Mouse (Mus musculus) MEL (cell line): ENCODE data around the gene Cd180. TPM values are rescaled to one million over a fixed set of nuclear protein-coding genes. Genes with fewer than 3 reads are reported as not detected.

Experiments
- DNase-seq: peaks from one replicate; pipeline ENCODE4 v3.0.0; 2011; ENCODE audit warnings: low read depth, low spot score
- H3K27ac ChIP-seq: 2 replicates; pipeline ENCODE4 v1.5.1; 2012; ENCODE audit warnings: low read depth, mild to moderate bottlenecking, control low read depth, low read length, moderate library complexity; ENCODE audit not compliant: control insufficient read depth
- H3K27me3 ChIP-seq, 2 experiments: fragments of 150-350 bp in 1 of 2; sonication (generic) in 1 of 2; 2 replicates each; pipeline ENCODE4 v1.6.1; 2012; ENCODE audit warnings: low read length in 2 of 2, mild to moderate bottlenecking in 2 of 2, improper control_type of control experiment in 1 of 2, moderate library complexity in 1 of 2; ENCODE audit not compliant: insufficient read depth in 2 of 2, control insufficient read depth in 1 of 2
- H3K36me3 ChIP-seq, 2 experiments: 2 replicates each; pipeline ENCODE4 v1.6.1; 2012 to 2014; ENCODE audit warnings: low read length in 2 of 2, improper control_type of control experiment in 1 of 2, inconsistent platforms in 1 of 2, mild to moderate bottlenecking in 1 of 2; ENCODE audit not compliant: insufficient read depth in 2 of 2, control insufficient read depth in 1 of 2
- H3K4me1 ChIP-seq, 2 experiments: fragments of 150-350 bp in 1 of 2; sonication (generic) in 1 of 2; 2 replicates each; pipeline ENCODE4 v1.6.1; 2012; ENCODE audit warnings: low read length in 2 of 2, improper control_type of control experiment in 1 of 2, mild to moderate bottlenecking in 1 of 2; ENCODE audit not compliant: insufficient read depth in 2 of 2, control insufficient read depth in 1 of 2
- H3K4me3 ChIP-seq, 2 experiments: fragments of 150-350 bp in 1 of 2; sonication (generic) in 1 of 2; 2 replicates each; pipeline ENCODE4 v1.5.1; 2012; ENCODE audit warnings: low read depth in 2 of 2, low read length in 2 of 2, mild to moderate bottlenecking in 2 of 2, moderate library complexity in 2 of 2, control low read depth in 1 of 2, improper control_type of control experiment in 1 of 2; ENCODE audit not compliant: control insufficient read depth in 1 of 2, insufficient read depth in 1 of 2
- H3K79me2 ChIP-seq: 2 replicates; pipeline ENCODE4 v1.6.1; 2012; ENCODE audit warnings: mild to moderate bottlenecking, low read length, moderate library complexity; ENCODE audit not compliant: control insufficient read depth, poor library complexity, insufficient read depth
- H3K9ac ChIP-seq: 2 replicates; pipeline ENCODE4 v1.6.1; 2012; ENCODE audit warnings: low read depth, mild to moderate bottlenecking, control low read depth, low read length, moderate library complexity; ENCODE audit not compliant: control insufficient read depth, poor library complexity, severe bottlenecking
- H3K9me3 ChIP-seq: fragments of 150-350 bp; sonication (generic); replicated peaks from 2 replicates; pipeline ENCODE4 v1.6.1; 2012; ENCODE audit warnings: mild to moderate bottlenecking, low read length, improper control_type of control experiment, moderate library complexity; ENCODE audit not compliant: insufficient read depth
- BHLHE40 ChIP-seq: IDR thresholded peaks from 2 replicates; pipeline ENCODE4 v1.6.1; 2012; ENCODE audit warnings: low read depth, mild to moderate bottlenecking, inconsistent platforms, low read length, improper control_type of control experiment, borderline replicate concordance
- CHD1 ChIP-seq: IDR thresholded peaks from 2 replicates; pipeline ENCODE4 v1.6.1; 2012; ENCODE audit warnings: low read depth, mild to moderate bottlenecking, inconsistent platforms, low read length, improper control_type of control experiment
- CHD2 ChIP-seq: IDR thresholded peaks from 2 replicates; pipeline ENCODE4 v1.6.1; 2011; ENCODE audit warnings: low read length, improper control_type of control experiment
- CTCF ChIP-seq, 3 experiments: IDR thresholded peaks in 2 of 3; conservative IDR thresholded peaks in 1 of 3; 2 replicates each; pipeline ENCODE4 v1.5.1; 2011 to 2012; ENCODE audit warnings: low read length in 3 of 3, low read depth in 2 of 3, mild to moderate bottlenecking in 2 of 3, improper control_type of control experiment in 1 of 3, inconsistent platforms in 1 of 3, mixed read lengths in 1 of 3, moderate library complexity in 1 of 3; ENCODE audit not compliant: control insufficient read depth in 1 of 3, insufficient read depth in 1 of 3, poor library complexity in 1 of 3, severe bottlenecking in 1 of 3
- E2F4 ChIP-seq: IDR thresholded peaks from 2 replicates; pipeline ENCODE4 v1.6.1; 2011; ENCODE audit warnings: low read depth, low read length, improper control_type of control experiment, borderline replicate concordance
- ELF1 ChIP-seq: IDR thresholded peaks from 2 replicates; pipeline ENCODE4 v1.6.1; 2014; ENCODE audit warnings: low read depth, mild to moderate bottlenecking, inconsistent platforms, low read length, improper control_type of control experiment, moderate library complexity
- EP300 ChIP-seq, 2 experiments: IDR thresholded peaks; 2 replicates each; pipeline ENCODE4 v1.6.1; 2011; ENCODE audit warnings: improper control_type of control experiment in 2 of 2, low read length in 2 of 2, low read depth in 1 of 2, mild to moderate bottlenecking in 1 of 2
- ETS1 ChIP-seq: IDR thresholded peaks from 2 replicates; pipeline ENCODE4 v1.6.1; 2012; ENCODE audit warnings: low read depth, mild to moderate bottlenecking, inconsistent platforms, low read length, improper control_type of control experiment, moderate library complexity
- GABPA ChIP-seq: IDR thresholded peaks from 2 replicates; pipeline ENCODE4 v1.6.1; 2012; ENCODE audit warnings: low read depth, mild to moderate bottlenecking, inconsistent platforms, low read length, improper control_type of control experiment, moderate library complexity
- GATA1 ChIP-seq: IDR thresholded peaks from 2 replicates; pipeline ENCODE4 v1.6.1; 2011; ENCODE audit warnings: low read depth, low read length, improper control_type of control experiment
- HCFC1 ChIP-seq: IDR thresholded peaks from 2 replicates; pipeline ENCODE4 v1.6.1; 2012; ENCODE audit warnings: low read depth, mild to moderate bottlenecking, inconsistent platforms, low read length, improper control_type of control experiment, moderate library complexity
- JUND ChIP-seq: IDR thresholded peaks from 2 replicates; pipeline ENCODE4 v1.6.1; 2011; ENCODE audit warnings: low read depth, mild to moderate bottlenecking, improper control_type of control experiment, low read length
- KAT2A ChIP-seq: conservative IDR thresholded peaks from 2 replicates; pipeline ENCODE4 v1.6.1; 2012; ENCODE audit warnings: low read depth, low read length, improper control_type of control experiment, inconsistent platforms
- MAFK ChIP-seq: IDR thresholded peaks from 2 replicates; pipeline ENCODE4 v1.6.1; 2011; ENCODE audit warnings: low read depth, mild to moderate bottlenecking, low read length, improper control_type of control experiment, borderline replicate concordance
- MAX ChIP-seq: IDR thresholded peaks from 2 replicates; pipeline ENCODE4 v1.6.1; 2011; ENCODE audit warnings: low read length, improper control_type of control experiment
- MAZ ChIP-seq: IDR thresholded peaks from 2 replicates; pipeline ENCODE4 v1.6.1; 2012; ENCODE audit warnings: low read depth, mild to moderate bottlenecking, inconsistent platforms, low read length, improper control_type of control experiment
- MEF2A ChIP-seq: IDR thresholded peaks from 2 replicates; pipeline ENCODE4 v1.6.1; 2014; ENCODE audit warnings: low read depth, mild to moderate bottlenecking, inconsistent platforms, low read length, improper control_type of control experiment; ENCODE audit not compliant: poor library complexity, insufficient replicate concordance, severe bottlenecking; ENCODE audit errors: extremely low read depth
- MXI1 ChIP-seq: IDR thresholded peaks from 2 replicates; pipeline ENCODE4 v1.6.1; 2011; ENCODE audit warnings: mild to moderate bottlenecking, low read depth, low read length, improper control_type of control experiment
- MYB ChIP-seq: IDR thresholded peaks from 2 replicates; pipeline ENCODE4 v1.6.1; 2011; ENCODE audit warnings: mild to moderate bottlenecking, low read depth, low read length, improper control_type of control experiment
- MYC ChIP-seq: IDR thresholded peaks from 2 replicates; pipeline ENCODE4 v1.6.1; 2011; ENCODE audit warnings: low read depth, mild to moderate bottlenecking, low read length, improper control_type of control experiment, moderate library complexity
- NELFE ChIP-seq: IDR thresholded peaks from 2 replicates; pipeline ENCODE4 v1.6.1; 2011; ENCODE audit warnings: low read depth, low read length, improper control_type of control experiment
- NRF1 ChIP-seq: IDR thresholded peaks from 2 replicates; pipeline ENCODE4 v1.6.1; 2014; ENCODE audit warnings: low read depth, mild to moderate bottlenecking, inconsistent platforms, low read length, improper control_type of control experiment, moderate library complexity; ENCODE audit not compliant: poor library complexity, insufficient read depth, severe bottlenecking
- POLR2A ChIP-seq, 2 experiments: IDR thresholded peaks; 2 replicates each; pipeline ENCODE4 v1.6.1; 2011 to 2012; ENCODE audit warnings: low read length in 2 of 2, mild to moderate bottlenecking in 2 of 2, control low read depth in 1 of 2, improper control_type of control experiment in 1 of 2, low read depth in 1 of 2, moderate library complexity in 1 of 2; ENCODE audit not compliant: control insufficient read depth in 1 of 2, insufficient read depth in 1 of 2, poor library complexity in 1 of 2
- POLR2AphosphoS2 ChIP-seq: IDR thresholded peaks from 2 replicates; pipeline ENCODE4 v1.6.1; 2011; ENCODE audit warnings: low read length, improper control_type of control experiment
- POLR2AphosphoS5 ChIP-seq: IDR thresholded peaks from 2 replicates; pipeline ENCODE4 v1.6.1; 2012; ENCODE audit warnings: low read depth, borderline replicate concordance, mild to moderate bottlenecking, inconsistent platforms, low read length, moderate library complexity, mixed read lengths
- RAD21 ChIP-seq: IDR thresholded peaks from 2 replicates; pipeline ENCODE4 v1.6.1; 2011; ENCODE audit warnings: mild to moderate bottlenecking, low read depth, low read length, improper control_type of control experiment
- RCOR1 ChIP-seq: IDR thresholded peaks from 2 replicates; pipeline ENCODE4 v1.6.1; 2012; ENCODE audit warnings: low read depth, mild to moderate bottlenecking, inconsistent platforms, low read length, improper control_type of control experiment
- SIN3A ChIP-seq: IDR thresholded peaks from 2 replicates; pipeline ENCODE4 v1.6.1; 2012; ENCODE audit warnings: low read length, improper control_type of control experiment, inconsistent platforms
- SMC3 ChIP-seq: IDR thresholded peaks from 2 replicates; pipeline ENCODE4 v1.6.1; 2011; ENCODE audit warnings: low read depth, low read length, improper control_type of control experiment
- TAL1 ChIP-seq: IDR thresholded peaks from 2 replicates; pipeline ENCODE4 v1.6.1; 2012; ENCODE audit warnings: mild to moderate bottlenecking, inconsistent platforms, low read length, moderate library complexity, mixed read lengths
- TBP ChIP-seq: IDR thresholded peaks from 2 replicates; pipeline ENCODE4 v1.8.0; 2011; ENCODE audit warnings: low read depth, low read length, improper control_type of control experiment
- TCF12 ChIP-seq: IDR thresholded peaks from 2 replicates; pipeline ENCODE4 v1.6.1; 2014; ENCODE audit warnings: low read depth, mild to moderate bottlenecking, inconsistent platforms, low read length, improper control_type of control experiment, moderate library complexity
- UBTF ChIP-seq: IDR thresholded peaks from 2 replicates; pipeline ENCODE4 v1.6.1; 2012; ENCODE audit warnings: low read depth, mild to moderate bottlenecking, inconsistent platforms, low read length, improper control_type of control experiment, moderate library complexity, borderline replicate concordance; ENCODE audit not compliant: insufficient read depth
- USF1 ChIP-seq: IDR thresholded peaks from 2 replicates; pipeline ENCODE4 v1.6.1; 2014; ENCODE audit warnings: low read depth, mild to moderate bottlenecking, inconsistent platforms, low read length, improper control_type of control experiment, moderate library complexity
- USF2 ChIP-seq, 2 experiments: IDR thresholded peaks; 2 replicates each; pipeline ENCODE4 v1.6.1; 2011 to 2012; ENCODE audit warnings: improper control_type of control experiment in 2 of 2, low read length in 2 of 2, borderline replicate concordance in 1 of 2, inconsistent platforms in 1 of 2, low read depth in 1 of 2, mild to moderate bottlenecking in 1 of 2; ENCODE audit not compliant: insufficient read depth in 1 of 2
- ZC3H11A ChIP-seq: IDR thresholded peaks from 2 replicates; pipeline ENCODE4 v1.6.1; 2012; ENCODE audit warnings: low read depth, mild to moderate bottlenecking, inconsistent platforms, low read length, improper control_type of control experiment
- ZKSCAN1 ChIP-seq: IDR thresholded peaks from 2 replicates; pipeline ENCODE4 v1.6.1; 2012; ENCODE audit warnings: low read depth, mild to moderate bottlenecking, inconsistent platforms, low read length, improper control_type of control experiment, moderate library complexity
- ZMIZ1 ChIP-seq: IDR thresholded peaks from 2 replicates; pipeline ENCODE4 v1.6.1; 2012; ENCODE audit warnings: low read depth, mild to moderate bottlenecking, inconsistent platforms, low read length, improper control_type of control experiment, moderate library complexity
- polyA plus RNA-seq, 2 experiments: library from polyadenylated mRNA; stranded (reverse) in 1 of 2; unstranded in 1 of 2; fragments of >175 nt in 1 of 2; fragments of >200 nt in 1 of 2; gene quantifications; 2 replicates each; pipeline versions ENCODE4 v1.2.1 to v1.2.4; 2012; ENCODE audit warnings: low replicate concordance in 2 of 2, low read depth in 1 of 2; ENCODE audit not compliant: insufficient read length in 2 of 2, insufficient read depth in 1 of 2, missing spikeins in 1 of 2
- total RNA-seq: library from RNA; depleted of rRNA; stranded (reverse); fragments of 300-350 nt; gene quantifications from 2 replicates; pipeline ENCODE4 v1.2.3, GENCODE M21; 2012

Gene Cd180
- total and polyA plus RNA-seq, 3 experiments = 0.12 to 1.8 TPM; not detected in 1

DNA sequence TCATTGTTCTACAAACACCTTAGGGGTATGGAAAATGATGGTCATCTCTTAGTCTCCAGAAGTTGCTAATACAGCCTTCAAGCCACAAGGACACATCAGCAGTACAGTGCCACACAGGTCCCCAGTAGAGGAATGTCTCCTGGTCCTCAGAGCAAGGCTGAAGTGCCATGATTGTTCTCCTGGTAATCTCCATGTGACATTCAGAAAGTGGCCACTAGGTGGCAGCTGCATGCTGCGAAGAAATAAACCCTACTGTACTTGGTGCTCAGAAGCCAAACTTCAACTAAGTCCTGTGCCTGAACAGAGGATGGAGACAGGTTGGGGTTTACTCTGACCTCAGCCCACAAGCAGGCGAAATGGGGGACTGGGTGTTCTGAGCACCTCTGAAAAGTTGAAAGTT lies 14.9 kb upstream of the Cd180 start:
- Histone ChIP-seq H3K79me2 (no peaks in the 10 kb centered on the region), H3K4me1 (no peaks in the 10 kb centered on the region), H3K36me3 (peaks cover 0 to 2% of the 10 kb centered on the region in 2 experiments; a peak in 1 of 4 replicates), H3K9ac (no peak overlapping the region), H3K4me3 (no peak overlapping the region), H3K27ac (no peak overlapping the region), H3K9me3 (no peaks in the 10 kb centered on the region), H3K27me3 (no peaks in the 10 kb centered on the region)
- peak; percentile 86 for DNase-seq
- TF ChIP-seq USF1 = peak; percentile 56; the same call in 1 of the 2 replicates
- no peak for TF ChIP-seq GABPA
- 0 out of 2 replicates have a peak, but pooled peaks have one; percentile 25 for TF ChIP-seq SIN3A
- peak; percentile 97 for TF ChIP-seq RAD21
- no peak for TF ChIP-seq TAL1
- no peak for TF ChIP-seq HCFC1
- TF ChIP-seq POLR2A (IDR thresholded peaks at IDR 0.05; ENCODE audit: control insufficient read depth in 1 of 2, insufficient read depth in 1 of 2, low read depth in 1 of 2, low read length in 2 of 2, poor library complexity in 1 of 2) = no peak
- TF ChIP-seq UBTF = no peak
- no peak for TF ChIP-seq BHLHE40
- TF ChIP-seq MAZ = no peak
- peak; percentile 89 for TF ChIP-seq MYC
- no peak for TF ChIP-seq JUND
- no peak for TF ChIP-seq EP300 (IDR thresholded peaks at IDR 0.05; ENCODE audit: low read depth in 1 of 2, low read length in 2 of 2)
- TF ChIP-seq E2F4 = no peak
- no peak for TF ChIP-seq MXI1
- no peak for TF ChIP-seq MAFK
- no peak for TF ChIP-seq USF2 (IDR thresholded peaks at IDR 0.05; ENCODE audit: borderline replicate concordance in 1 of 2, insufficient read depth in 1 of 2, low read depth in 1 of 2, low read length in 2 of 2)
- TF ChIP-seq NELFE = no peak
- TF ChIP-seq ZMIZ1 = no peak
- TF ChIP-seq CHD2 = no peak
- no peak for TF ChIP-seq ETS1
- peak; percentile 99 for TF ChIP-seq ZC3H11A
- no peak for TF ChIP-seq TBP
- no peak for TF ChIP-seq POLR2AphosphoS5
- TF ChIP-seq MYB = no peak
- TF ChIP-seq POLR2AphosphoS2 = no peak
- TF ChIP-seq MAX = peak; percentile 94
- no peak for TF ChIP-seq NRF1
- no peak for TF ChIP-seq RCOR1
- TF ChIP-seq CHD1 = no peak
- no peak for TF ChIP-seq KAT2A
- no peak for TF ChIP-seq MEF2A
- no peak for TF ChIP-seq ELF1
- TF ChIP-seq ZKSCAN1 = no peak
- TF ChIP-seq CTCF (IDR thresholded peaks at IDR 0.05 in 2 of 3, conservative IDR thresholded peaks at IDR 0.05 in 1 of 3; ENCODE audit: control insufficient read depth in 1 of 3, insufficient read depth in 1 of 3, low read depth in 2 of 3, low read length in 3 of 3, poor library complexity in 1 of 3, severe bottlenecking in 1 of 3) = peak; percentile 84 to 97 (median 90)
- TF ChIP-seq SMC3 = peak; percentile 99
- TF ChIP-seq TCF12 = no peak
- no peak for TF ChIP-seq GATA1
